10 mouse cellular contexts compared by ENCODE assay signal in genomic region chr7:133010477-133010876, GRCm38 (mm10).
DNase-seq lines count a peak whose midpoint lies in the region; ATAC-seq and TF ChIP-seq lines count a peak whose summit lies in the region.
"Had no signal": no experiment of that assay in that cellular context is flagged by ENCODE, and none has a peak within 500 bp of the region (broad histone marks: within the 10 kb centered on the region; RNA-seq: fewer than 3 reads in every experiment).

No protein-coding gene starts in this region.

- peaks cover 75% of the 10 kb centered on the region for H3K4me1 ChIP-seq in hindbrain, embryonic 12.5 days
- H3K4me1 ChIP-seq in hindbrain, embryonic 11.5 days (replicated peaks; ENCODE audit: control insufficient read depth, insufficient read depth, low read length), result no peaks in the 10 kb centered on the region; the same call in 1 of the 2 replicates
- peaks cover 31% of the 10 kb centered on the region for H3K4me1 ChIP-seq in hindbrain, postnatal 0 days (ENCODE audit: insufficient read depth, low read length)

- H3K4me3 ChIP-seq in hindbrain, embryonic 12.5 days, result no peak overlapping the region
- H3K4me3 ChIP-seq in hindbrain, embryonic 11.5 days (ENCODE audit: low read depth, low read length), result no peak overlapping the region
- H3K4me3 ChIP-seq in hindbrain, postnatal 0 days (ENCODE audit: low read length), result no peak overlapping the region

- ATAC-seq in hindbrain, embryonic 12.5 days (ENCODE audit: low FRiP score), result no peak
- no peak for ATAC-seq in hindbrain, embryonic 11.5 days (ENCODE audit: low FRiP score)
- no peak for ATAC-seq in hindbrain, postnatal 0 days
- ATAC-seq: inflammation-experienced regulatory T-cells, adult 6 months had no signal

- intact Hi-C loops in left cerebral cortex, postnatal 4 days (cut with DNase I), result no loop called here

- H3K4me2 ChIP-seq in hindbrain, embryonic 12.5 days (replicated peaks), result no peak overlapping the region
- no peak overlapping the region for H3K4me2 ChIP-seq in hindbrain, embryonic 11.5 days (replicated peaks; ENCODE audit: low read depth, low read length)
- H3K4me2 ChIP-seq in hindbrain, postnatal 0 days (ENCODE audit: low read depth, low read length), result no peak overlapping the region

- H3K9me3 ChIP-seq in hindbrain, embryonic 12.5 days (replicated peaks), result no peaks in the 10 kb centered on the region
- H3K9me3 ChIP-seq in hindbrain, embryonic 11.5 days (ENCODE audit: control insufficient read depth, low read length), result no peaks in the 10 kb centered on the region
- no peaks in the 10 kb centered on the region for H3K9me3 ChIP-seq in hindbrain, postnatal 0 days (ENCODE audit: low read length)

- peak; percentile 67 for DNase-seq in cerebellum, adult 9-10 months
- no peak for DNase-seq in cerebellum, adult 11 months
- no peak for DNase-seq in hindbrain, embryonic 11.5 days (ENCODE audit: low spot score)
- DNase-seq in cerebellum, postnatal 25 days, result peak; percentile 53 to 61
- no peak for DNase-seq in hindbrain, postnatal 0 days (ENCODE audit: low spot score)
- DNase-seq in adrenal gland, postnatal 4 days (ENCODE audit: low spot score in 2 of 2), result no peak
- DNase-seq in left cerebral cortex, postnatal 4 days, result no peak
- DNase-seq: right cerebral cortex, postnatal 4 days had no signal

- TF ChIP-seq CTCF in hindbrain, postnatal 0 days (IDR thresholded peaks at IDR 0.05; ENCODE audit: low read depth), result no peak

- peaks cover 4% of the 10 kb centered on the region; the same call in 1 of the 2 replicates for H3K36me3 ChIP-seq in hindbrain, embryonic 12.5 days
- no peaks in the 10 kb centered on the region for H3K36me3 ChIP-seq in hindbrain, embryonic 11.5 days (ENCODE audit: control insufficient read depth, insufficient read depth, low read length)
- H3K36me3 ChIP-seq in hindbrain, postnatal 0 days (ENCODE audit: insufficient read depth, low read length), result no peaks in the 10 kb centered on the region

- H3K9ac ChIP-seq in hindbrain, embryonic 12.5 days, result no peak overlapping the region
- H3K9ac ChIP-seq in hindbrain, embryonic 11.5 days (ENCODE audit: low read depth, low read length), result no peak overlapping the region
- H3K9ac ChIP-seq in hindbrain, postnatal 0 days (replicated peaks; ENCODE audit: low read length), result no peak overlapping the region

- H3K27me3 ChIP-seq in hindbrain, embryonic 12.5 days, result no peaks in the 10 kb centered on the region
- H3K27me3 ChIP-seq in hindbrain, embryonic 11.5 days (ENCODE audit: control insufficient read depth, insufficient read depth, low read length), result no peaks in the 10 kb centered on the region
- no peaks in the 10 kb centered on the region for H3K27me3 ChIP-seq in hindbrain, postnatal 0 days (ENCODE audit: insufficient read depth, low read length)

- peak overlapping the region; percentile 68; the same call in 1 of the 2 replicates for H3K27ac ChIP-seq in hindbrain, embryonic 12.5 days
- H3K27ac ChIP-seq in hindbrain, embryonic 11.5 days (ENCODE audit: low read depth, low read length), result no peak overlapping the region
- peak overlapping the region; percentile 68; the same call in 1 of the 2 replicates for H3K27ac ChIP-seq in hindbrain, postnatal 0 days

- 92% methylated on average over 3 of the region's 3 CpGs for WGBS in hindbrain, embryonic 12.5 days
- 94% methylated on average over 3 of the region's 3 CpGs for WGBS in hindbrain, embryonic 11.5 days
- 56% methylated on average over 3 of the region's 3 CpGs for WGBS in hindbrain, postnatal 0 days

Comparison
In these comparisons a context has a peak if more than half of its experiments do, and no peak if none do; other contexts are left out.
1. DNase-seq: peak in cerebellum, adult 9-10 months (single experiment) and cerebellum, postnatal 25 days (2 of 2); none in cerebellum, adult 11 months (single experiment), hindbrain, embryonic 11.5 days (single experiment), hindbrain, postnatal 0 days (single experiment), adrenal gland, postnatal 4 days (0 of 2) and left cerebral cortex, postnatal 4 days (single experiment).